Mouse (Mus musculus) G1E (cell line): ENCODE measurements at regions not wholly inside any gene's neighbourhood (a gene's known extent, or its start where the extent isn't known, plus 50 kb on each side); places are given as distances from the start of the nearest gene placed in this dataset.

Experiments used
- ATAC-seq: 2 replicates; pipeline ENCODE4 v1.8.0; 2016; ENCODE audit warnings: mild to moderate bottlenecking; ENCODE audit not compliant: insufficient number of reproducible peaks, poor library complexity, low FRiP score, severe bottlenecking; ENCODE audit errors: extremely low read depth
- DNase-seq: peaks from one replicate; pipeline ENCODE4 v3.0.0; 2012; ENCODE audit warnings: low spot score
- H3K27me3 ChIP-seq: 2 replicates; pipeline ENCODE4 v1.6.1; 2012; ENCODE audit warnings: mild to moderate bottlenecking, low read length, inconsistent platforms; ENCODE audit not compliant: insufficient read depth
- H3K36me3 ChIP-seq: replicated peaks from 2 replicates; pipeline ENCODE3; 2012; ENCODE audit warnings: mild to moderate bottlenecking, inconsistent platforms
- H3K4me1 ChIP-seq: 2 replicates; pipeline ENCODE4 v1.6.1; 2012; ENCODE audit warnings: low read depth, low read length, inconsistent platforms, mixed read lengths; ENCODE audit not compliant: insufficient read depth
- H3K4me3 ChIP-seq: 2 replicates; pipeline ENCODE4 v1.5.1; 2012; ENCODE audit warnings: low read depth, mild to moderate bottlenecking, inconsistent platforms, low read length, moderate library complexity, mixed read lengths
- H3K9me3 ChIP-seq: replicated peaks from 2 replicates; pipeline ENCODE4 v1.6.1; 2012; ENCODE audit warnings: inconsistent platforms
- CTCF ChIP-seq: IDR thresholded peaks from 2 replicates; pipeline ENCODE4 v1.5.1; 2012; ENCODE audit warnings: low read depth, low read length, inconsistent platforms, mixed read lengths
- GATA1 ChIP-seq: IDR thresholded peaks from 2 replicates; pipeline ENCODE4 v1.6.1; 2012; ENCODE audit warnings: borderline replicate concordance, low read length, inconsistent platforms, mixed read lengths
- GATA2 ChIP-seq: IDR thresholded peaks from 2 replicates; pipeline ENCODE4 v1.6.1; 2012; ENCODE audit warnings: low read depth, low read length, inconsistent platforms, borderline replicate concordance
- POLR2AphosphoS5 ChIP-seq: IDR thresholded peaks from 2 replicates; pipeline ENCODE4 v1.6.1; 2012; ENCODE audit warnings: low read depth, low read length, inconsistent platforms; ENCODE audit not compliant: insufficient replicate concordance
- TAL1 ChIP-seq: conservative IDR thresholded peaks from 2 replicates; pipeline ENCODE4 v1.6.1; 2012; ENCODE audit warnings: low read depth, low read length, inconsistent platforms, mixed read lengths

GRCm38 (mm10) chr4:33552856-33553255 is 242.7 kb downstream of the Rngtt start:
- no peak for TF ChIP-seq TAL1
- TF ChIP-seq CTCF = no peak
- TF ChIP-seq GATA2 = no peak
- no peak for TF ChIP-seq POLR2AphosphoS5
- TF ChIP-seq GATA1 = no peak

GRCm38 (mm10) chr4:33554606-33555005 is 244.5 kb downstream of the Rngtt start:
- H3K27me3 ChIP-seq = 0 out of 2 replicates have a peak, but pooled peaks cover 2% of the 10 kb centered on the region
- DNase-seq (no peak), ATAC-seq (no peak)
- H3K36me3 ChIP-seq = no peaks in the 10 kb centered on the region
- no peaks in the 10 kb centered on the region for H3K4me1 ChIP-seq
- no peak for TF ChIP-seq CTCF
- TF ChIP-seq GATA2 = no peak
- no peak for TF ChIP-seq GATA1
- TF ChIP-seq TAL1 = no peak
- TF ChIP-seq POLR2AphosphoS5 = no peak
- H3K4me3 ChIP-seq = no peak overlapping the region
- no peaks in the 10 kb centered on the region for H3K9me3 ChIP-seq

More at GRCm38 (mm10) chr4:33552856-33553255, 242.7 kb downstream of the Rngtt start:
- no peaks in the 10 kb centered on the region for H3K36me3 ChIP-seq
- H3K9me3 ChIP-seq = no peaks in the 10 kb centered on the region
- H3K4me1 ChIP-seq = no peaks in the 10 kb centered on the region
- H3K27me3 ChIP-seq = no peaks in the 10 kb centered on the region; the same call in 1 of the 2 replicates
- ATAC-seq = no peak
- DNase-seq = no peak
- H3K4me3 ChIP-seq = no peak overlapping the region

GRCm38 (mm10) chr4:33555231-33555933 is 245.3 kb downstream of the Rngtt start:
- Histone ChIP-seq H3K4me3 (no peak overlapping the region), H3K9me3 (no peaks in the 10 kb centered on the region), H3K36me3 (no peaks in the 10 kb centered on the region), H3K27me3 (0 out of 2 replicates have a peak, but pooled peaks cover 2% of the 10 kb centered on the region), H3K4me1 (no peaks in the 10 kb centered on the region)
- DNase-seq = no peak
- TF ChIP-seq GATA1 = no peak
- TF ChIP-seq CTCF = no peak
- TF ChIP-seq POLR2AphosphoS5 = no peak
- no peak for ATAC-seq

- Histone ChIP-seq H3K4me1 (no peaks in the 10 kb centered on the region), H3K36me3 (no peaks in the 10 kb centered on the region), H3K9me3 (no peaks in the 10 kb centered on the region), H3K27me3 (0 out of 2 replicates have a peak, but pooled peaks cover 2% of the 10 kb centered on the region), H3K4me3 (no peak overlapping the region)
- no peak for TF ChIP-seq GATA2
- no peak for TF ChIP-seq TAL1
- no peak for TF ChIP-seq CTCF
- no peak for TF ChIP-seq POLR2AphosphoS5
- TF ChIP-seq GATA1 = no peak
- ATAC-seq (no peak), DNase-seq (no peak)
These were observed 245.9 kb downstream of the Rngtt start for GRCm38 (mm10) chr4:33555966-33556365.

GRCm38 (mm10) chr4:33556661-33557540 is 246.8 kb downstream of the Rngtt start:
- no peak for DNase-seq
- no peaks in the 10 kb centered on the region for H3K4me1 ChIP-seq
- H3K36me3 ChIP-seq = no peaks in the 10 kb centered on the region
- no peak for ATAC-seq
- no peak overlapping the region for H3K4me3 ChIP-seq
- H3K27me3 ChIP-seq = 0 out of 2 replicates have a peak, but pooled peaks cover 2% of the 10 kb centered on the region
- no peaks in the 10 kb centered on the region for H3K9me3 ChIP-seq
- TF ChIP-seq GATA1 (no peak), GATA2 (no peak), POLR2AphosphoS5 (no peak), TAL1 (no peak), CTCF (no peak)

DNA sequence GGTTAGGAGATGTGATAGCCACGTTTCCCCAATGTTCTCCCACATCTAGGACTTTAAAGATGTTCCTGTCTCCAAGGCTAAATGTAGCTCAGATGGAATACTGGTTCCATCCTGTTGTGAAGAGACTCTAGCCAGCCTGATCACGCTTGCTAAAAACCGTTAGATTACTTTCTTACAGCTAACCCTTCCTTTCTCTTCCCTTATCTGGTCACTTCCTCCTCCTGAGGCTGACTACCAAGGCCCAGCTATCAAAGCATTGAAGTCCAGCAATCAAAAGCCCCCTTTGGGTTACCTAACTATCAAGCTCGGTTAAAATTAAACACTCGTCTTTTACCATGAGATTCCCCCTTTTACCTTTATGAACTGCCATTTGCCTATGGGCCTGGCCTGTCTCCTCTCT is 260.2 kb downstream of the Rngtt start:
- no peak for ATAC-seq
- H3K9me3 ChIP-seq = no peaks in the 10 kb centered on the region
- H3K36me3 ChIP-seq = no peaks in the 10 kb centered on the region
- no peak for DNase-seq
- no peak overlapping the region for H3K4me3 ChIP-seq
- no peaks in the 10 kb centered on the region for H3K4me1 ChIP-seq
- TF ChIP-seq GATA2 = no peak
- TF ChIP-seq GATA1 = no peak
- no peak for TF ChIP-seq POLR2AphosphoS5
- no peak for TF ChIP-seq TAL1
- H3K27me3 ChIP-seq = no peaks in the 10 kb centered on the region
